Mouse (Mus musculus) ES-E14 (cell line): Measurements from ENCODE around the gene Ssna1.

Source experiments
- MAFK ChIP-seq: IDR thresholded peaks from 2 replicates; pipeline ENCODE4 v1.6.1; 2014; ENCODE audit warnings: mild to moderate bottlenecking, low read depth, low read length, inconsistent platforms; ENCODE audit not compliant: insufficient read depth
- ZC3H11A ChIP-seq: IDR thresholded peaks from 2 replicates; pipeline ENCODE4 v1.6.1; 2012; ENCODE audit warnings: low read depth, mild to moderate bottlenecking, inconsistent platforms, low read length, borderline replicate concordance

DNA sequence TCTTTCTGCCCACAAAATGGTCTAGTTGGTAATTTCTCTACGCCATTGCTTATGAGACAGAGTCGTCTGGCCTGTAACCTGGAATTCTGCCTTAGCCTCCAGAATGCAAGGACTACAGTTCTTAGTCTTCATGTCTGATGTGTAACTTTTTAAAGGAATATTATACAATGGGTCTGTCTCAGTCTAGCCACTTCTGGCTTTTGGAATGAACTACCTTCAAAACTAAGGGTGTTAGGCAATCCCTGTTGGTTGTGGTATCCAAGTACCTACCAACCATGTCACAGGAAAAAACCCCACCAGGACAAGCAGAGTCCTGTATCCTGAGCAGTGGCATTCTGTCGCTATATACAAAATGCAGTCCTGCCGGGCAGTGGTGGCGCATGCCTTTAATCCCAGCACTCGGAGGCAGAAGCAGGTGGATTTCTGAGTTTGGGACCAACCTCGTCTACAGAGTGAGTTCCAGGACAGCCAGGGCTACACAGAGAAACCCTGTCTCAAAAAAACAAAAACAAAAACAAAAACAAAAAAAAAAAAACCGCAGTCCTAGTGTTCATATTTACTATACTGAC lies 46.3 kb downstream of the Ssna1 start:
- TF ChIP-seq MAFK = no peak
- no peak for TF ChIP-seq ZC3H11A
